Mouse (Mus musculus): ENCODE results near the gene Cables2.

Gene Cables2

DNA sequence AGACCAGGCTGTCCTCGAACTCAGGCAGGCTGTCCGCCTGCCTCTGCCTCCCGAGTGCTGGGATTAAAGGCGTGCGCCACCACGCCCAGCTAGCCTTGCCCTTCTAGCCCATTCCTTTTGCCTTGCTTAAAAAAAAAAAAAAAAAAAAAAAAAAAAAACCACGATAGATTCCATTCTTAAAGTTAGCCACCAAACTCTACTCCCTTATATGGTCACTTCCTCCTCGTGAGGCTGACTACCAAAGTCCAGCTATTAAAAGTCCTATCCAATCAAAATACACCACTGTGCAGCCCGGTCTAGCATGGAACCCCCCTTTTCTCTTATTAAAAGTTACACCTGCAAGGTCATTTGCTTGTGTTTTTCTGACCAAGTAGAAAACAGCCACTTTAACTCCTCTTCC lies 17.6 kb downstream of the Cables2 start:
- no peak for DNase-seq (ENCODE audit: low spot score)

DNA sequence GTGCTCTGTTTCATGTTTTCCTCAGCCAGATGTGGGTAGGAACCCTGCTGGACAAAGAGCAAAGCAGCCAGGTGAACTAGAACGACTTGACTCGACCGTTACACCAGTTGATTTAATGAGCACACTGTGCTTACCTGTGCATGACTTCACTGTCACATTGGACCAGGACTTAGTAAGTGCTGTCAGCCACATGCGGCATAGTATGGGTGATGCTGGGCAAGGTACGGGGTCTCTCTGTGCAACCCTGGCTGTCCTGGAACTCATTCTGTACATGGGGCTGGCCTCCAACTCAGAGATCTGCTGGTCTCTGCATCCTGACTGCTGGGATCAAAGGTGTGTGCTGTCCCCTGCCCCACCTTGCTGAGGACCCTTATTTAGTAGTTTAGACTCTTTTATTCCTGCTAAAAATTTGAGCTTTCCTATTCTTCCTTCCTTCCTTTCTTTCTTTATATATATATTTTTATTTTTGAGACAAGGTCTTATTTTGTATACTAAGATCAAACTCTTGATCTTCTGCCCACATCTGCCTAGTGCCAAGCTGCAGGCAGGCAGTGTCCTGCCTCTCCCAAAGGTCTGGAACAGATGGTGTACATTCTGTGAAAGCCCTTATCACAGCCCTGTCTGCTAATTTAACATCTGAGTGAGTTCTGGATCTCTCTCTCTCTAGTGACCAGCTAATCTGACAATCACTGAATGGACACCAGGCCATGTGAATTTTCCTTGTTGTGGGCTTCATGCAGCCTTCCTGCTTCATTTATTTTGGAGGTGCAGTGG lies 18.7 kb downstream of the Cables2 start:
- no peak for DNase-seq (ENCODE audit: low spot score)

DNA sequence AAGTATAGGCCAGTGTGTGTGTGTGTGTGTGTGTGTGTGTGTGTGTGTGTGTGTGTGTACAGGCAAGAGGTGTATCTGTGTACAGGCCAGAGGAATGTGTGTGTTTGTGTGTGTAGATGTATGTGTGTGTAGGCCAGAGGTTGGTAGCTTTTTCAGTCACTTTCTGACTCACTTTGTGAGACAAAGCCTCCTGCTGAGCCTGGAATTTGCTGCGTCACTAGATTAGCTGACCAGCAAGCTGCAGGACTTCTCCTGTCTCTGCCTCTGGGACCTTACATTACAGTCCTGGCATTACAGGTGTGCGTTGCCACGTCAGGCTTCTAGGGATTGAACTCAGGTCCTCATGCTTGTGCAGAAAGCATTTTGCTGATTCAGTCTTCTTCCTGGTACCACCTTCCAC lies 21.5 kb downstream of the Cables2 start:
- no peak for DNase-seq (ENCODE audit: low spot score)

DNA sequence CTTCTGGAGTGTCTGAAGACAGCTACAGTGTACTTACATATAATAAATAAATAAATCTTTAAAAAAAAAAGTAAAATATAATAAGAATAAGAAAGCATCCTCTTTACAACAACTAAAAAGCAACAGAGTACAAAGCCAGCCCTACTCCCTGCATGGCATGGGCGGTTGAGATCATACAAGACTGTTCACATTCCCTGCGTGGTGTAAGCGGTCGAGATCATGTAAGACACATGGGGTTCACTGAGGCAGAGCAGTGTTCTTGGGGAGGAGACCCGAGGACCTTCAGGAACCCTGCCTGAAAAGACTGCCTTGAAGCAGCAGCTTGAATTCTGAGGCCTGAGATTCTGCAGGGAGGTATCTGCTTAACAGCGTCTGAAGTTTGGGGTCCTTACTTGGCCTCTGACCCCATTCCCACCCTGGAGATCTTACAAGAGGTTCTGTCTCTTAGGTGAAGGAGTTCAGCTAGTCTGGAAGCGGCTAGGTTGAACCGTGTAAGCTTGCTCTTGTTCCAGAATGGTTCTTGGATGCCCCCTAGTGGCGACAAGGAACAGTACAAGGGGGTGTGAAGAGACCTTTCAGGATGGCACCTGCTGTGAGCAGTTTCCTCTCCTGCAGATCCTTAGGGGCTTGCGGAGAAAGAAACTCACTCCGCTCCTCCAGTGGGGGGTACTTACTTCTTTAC lies 22.2 kb downstream of the Cables2 start:
- DNase-seq (ENCODE audit: low spot score) = peak; percentile 75

DNA sequence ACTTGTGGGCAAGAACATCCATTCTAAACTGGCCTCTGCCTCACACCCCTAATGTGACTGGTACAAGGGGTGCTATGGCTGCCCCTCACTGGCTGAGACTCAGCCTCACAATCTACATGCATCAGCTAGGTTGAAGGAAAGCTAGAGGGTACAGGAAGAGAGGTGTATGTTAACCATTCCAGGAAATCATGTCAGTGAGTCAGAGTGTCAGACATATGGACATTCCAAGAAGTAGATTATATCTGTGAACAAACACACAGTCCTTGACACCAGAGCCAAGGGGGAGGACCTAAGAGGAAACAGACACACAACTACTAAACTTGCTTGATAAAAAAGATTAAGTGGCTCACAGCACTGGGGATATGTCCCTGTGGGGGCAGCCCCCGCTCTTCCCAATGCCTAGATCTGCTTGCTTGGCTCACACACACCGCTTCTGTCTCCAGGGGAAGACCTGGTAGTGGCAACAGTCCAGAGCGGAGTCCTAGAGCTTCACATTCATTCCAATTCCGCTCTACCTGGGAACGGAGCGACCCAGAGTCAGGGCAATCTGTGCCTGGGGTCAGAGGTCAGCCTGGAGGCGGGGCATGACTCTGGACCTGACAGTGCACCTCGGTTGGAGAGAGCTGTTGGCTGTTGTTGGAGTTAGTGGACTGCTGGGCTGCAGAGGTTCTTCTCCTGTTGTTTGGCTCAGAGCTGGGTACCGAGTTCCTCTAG lies 24.2 kb downstream of the Cables2 start:
- DNase-seq (ENCODE audit: low spot score) = no peak

DNA sequence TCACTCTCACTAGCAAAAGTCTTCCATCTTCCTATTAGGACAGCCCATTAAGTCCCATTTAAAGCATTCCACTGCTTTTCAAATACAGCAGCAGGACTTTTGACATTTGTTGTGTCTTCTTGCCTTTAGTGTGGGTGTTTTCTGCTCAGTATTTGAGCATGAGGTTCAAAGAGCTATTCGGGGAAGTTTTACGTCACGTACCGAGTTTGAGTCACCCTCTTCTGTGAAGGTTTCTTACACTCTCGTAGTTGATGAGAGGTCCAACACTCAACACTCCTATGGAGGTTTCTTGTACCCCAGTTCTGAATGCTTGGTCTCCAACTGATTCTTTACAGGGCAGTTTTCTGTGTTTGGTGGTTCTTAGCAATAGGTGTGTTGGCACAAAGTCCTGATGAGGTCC lies 25.4 kb downstream of the Cables2 start:
- DNase-seq (ENCODE audit: low spot score) = no peak

DNA sequence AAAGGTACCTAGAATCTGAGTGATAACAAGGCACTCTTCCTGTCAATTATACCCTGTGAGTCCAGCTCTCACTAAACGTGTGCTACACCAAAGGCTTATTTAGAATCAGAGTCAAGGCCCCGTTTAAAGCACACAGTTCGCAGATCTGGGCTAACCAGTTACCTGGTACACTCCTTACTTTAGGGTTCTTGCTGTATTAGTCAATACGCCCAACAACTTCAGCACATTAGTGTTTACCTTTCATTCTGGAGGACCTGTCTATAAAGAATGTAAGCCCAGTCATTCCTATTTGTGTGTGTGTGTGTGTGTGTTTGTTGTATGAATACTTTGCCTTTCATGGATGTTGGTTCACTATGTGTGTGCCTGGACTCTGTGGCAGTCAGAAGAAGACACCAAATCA lies 30.2 kb downstream of the Cables2 start:
- DNase-seq (ENCODE audit: low spot score) = no peak

DNA sequence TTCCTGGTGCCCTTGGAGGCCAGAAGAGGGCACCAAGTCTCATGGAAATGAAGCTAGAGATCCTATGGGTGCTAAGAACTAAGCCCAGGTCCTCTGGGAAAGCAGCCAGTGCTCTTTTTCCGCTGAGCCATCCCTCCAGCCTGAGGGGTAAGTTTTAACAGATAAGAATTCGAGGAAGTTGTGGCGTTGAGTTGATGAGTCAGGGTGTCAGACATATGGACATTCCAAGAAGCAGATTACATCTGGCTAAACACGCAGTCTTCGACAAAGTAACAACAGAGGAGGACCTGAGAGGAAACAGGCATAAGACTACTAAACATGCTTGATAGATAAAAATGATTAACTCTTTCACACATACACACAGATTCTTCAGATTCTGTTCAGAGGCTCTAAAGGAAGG lies 34.7 kb downstream of the Cables2 start:
- no peak for DNase-seq (ENCODE audit: low spot score)

DNA sequence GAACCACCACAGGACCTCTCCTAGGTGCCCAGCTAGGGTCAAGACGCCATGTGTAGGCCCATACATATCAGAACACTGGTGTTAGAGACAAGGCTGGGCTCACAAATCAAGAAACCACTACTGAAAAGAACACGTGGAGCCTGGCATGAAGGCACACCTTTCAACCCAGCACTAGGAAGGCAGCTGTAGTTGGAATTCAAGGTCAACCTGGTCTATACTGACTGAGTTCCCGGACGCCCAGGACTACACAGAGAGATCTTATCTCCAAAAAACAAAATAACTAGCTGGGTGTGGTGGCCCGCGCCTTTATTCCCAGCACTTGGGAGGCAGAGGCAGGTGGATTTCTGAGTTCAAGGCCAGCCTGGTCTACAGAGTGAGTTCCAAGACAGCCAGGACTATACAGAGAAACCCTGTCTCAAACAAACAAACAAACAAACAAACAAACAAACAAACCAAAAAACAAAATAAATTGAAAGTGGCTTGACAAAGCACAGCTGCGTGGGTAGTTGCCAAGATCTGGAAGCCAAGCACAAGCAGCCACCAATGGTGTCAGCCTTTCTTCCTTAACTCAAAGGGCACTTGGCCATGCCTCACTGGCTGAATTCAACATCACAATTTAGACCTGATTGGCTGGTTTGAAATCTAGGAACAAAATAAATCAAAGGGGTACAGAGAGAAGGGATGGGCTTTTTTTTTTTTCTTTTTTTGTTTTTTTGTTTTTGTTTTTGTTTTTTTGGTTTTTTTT lies 35.5 kb downstream of the Cables2 start:
- no peak for DNase-seq (ENCODE audit: low spot score)

DNA sequence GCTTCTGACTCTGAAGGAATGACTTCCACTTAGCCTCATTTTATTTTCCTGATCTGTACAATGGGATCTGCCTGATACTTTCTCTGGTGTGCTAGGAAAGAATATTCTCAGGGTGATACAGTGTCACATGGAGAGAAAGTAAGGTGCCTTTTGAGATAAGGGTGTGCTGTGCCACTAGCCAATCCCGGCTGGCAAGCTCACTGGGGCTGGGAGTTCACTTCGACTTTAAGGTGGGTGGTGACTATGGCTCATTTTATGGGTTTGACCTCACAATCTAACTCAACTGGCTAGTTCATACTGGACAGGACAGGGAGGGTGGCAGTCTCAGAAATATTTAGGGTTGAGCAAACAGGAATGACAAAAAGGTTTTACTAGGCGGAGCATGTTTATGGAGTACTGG lies 36.4 kb downstream of the Cables2 start:
- DNase-seq (ENCODE audit: low spot score) = no peak

DNA sequence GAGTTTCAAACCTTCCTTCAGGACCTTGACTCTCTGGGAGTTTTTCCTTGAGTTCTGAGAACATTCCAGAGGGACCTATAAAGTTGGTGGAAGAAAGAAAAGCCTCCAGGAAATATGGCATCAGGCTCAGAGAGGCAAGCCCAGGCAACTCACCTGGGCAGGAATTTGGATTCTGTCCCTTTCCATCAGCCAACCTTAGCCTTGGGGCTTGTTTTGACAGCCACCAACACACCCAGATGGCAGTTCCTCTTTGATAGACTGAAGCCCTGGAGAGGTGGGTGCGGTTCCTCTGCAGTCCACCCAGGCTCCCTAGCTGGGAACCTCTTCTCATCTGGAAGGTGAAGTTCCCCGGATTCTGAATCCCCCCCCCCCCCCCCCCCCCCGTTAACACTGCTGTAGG lies 36.8 kb downstream of the Cables2 start:
- no peak for DNase-seq (ENCODE audit: low spot score)

DNA sequence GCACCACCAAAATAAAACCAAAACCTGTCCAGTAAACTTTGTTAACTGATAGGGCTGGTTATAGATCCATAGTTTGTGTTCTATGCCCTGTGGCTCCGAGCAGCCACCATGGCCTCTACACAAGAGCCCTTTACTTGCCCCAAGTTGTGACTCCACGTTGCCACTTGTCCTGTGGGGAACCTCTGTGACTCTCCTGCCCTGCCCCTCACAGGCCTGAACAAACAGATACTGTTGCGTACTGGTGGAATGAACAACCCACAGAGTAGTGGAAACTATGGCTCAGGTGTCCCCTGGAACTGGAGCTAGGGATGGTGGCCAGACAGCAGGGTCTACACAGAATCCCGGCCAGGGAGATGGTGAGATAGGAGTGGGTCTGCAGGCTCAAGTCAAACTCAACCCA lies 37.5 kb downstream of the Cables2 start:
- no peak for DNase-seq (ENCODE audit: low spot score)

DNA sequence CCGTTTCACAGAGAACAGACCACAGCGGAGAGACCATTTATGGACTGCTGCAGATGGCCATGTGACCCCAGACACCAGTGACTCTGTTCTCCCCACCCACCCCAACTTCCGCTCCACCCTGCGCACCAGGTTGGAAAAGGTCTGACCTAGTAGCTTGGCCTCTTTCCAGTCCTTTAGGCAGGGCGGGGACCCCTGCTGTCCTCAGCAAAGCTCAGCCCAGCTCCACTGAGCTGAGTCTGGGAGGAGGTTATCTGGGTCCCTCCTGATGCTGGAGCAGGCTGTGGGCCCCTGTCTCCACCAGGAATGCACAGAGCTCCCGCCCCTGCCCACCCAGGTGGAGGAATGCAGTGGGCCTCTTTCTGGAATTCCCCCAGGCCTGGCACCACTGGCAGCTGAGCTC lies 38.3 kb downstream of the Cables2 start:
- no peak for DNase-seq (ENCODE audit: low spot score)

DNA sequence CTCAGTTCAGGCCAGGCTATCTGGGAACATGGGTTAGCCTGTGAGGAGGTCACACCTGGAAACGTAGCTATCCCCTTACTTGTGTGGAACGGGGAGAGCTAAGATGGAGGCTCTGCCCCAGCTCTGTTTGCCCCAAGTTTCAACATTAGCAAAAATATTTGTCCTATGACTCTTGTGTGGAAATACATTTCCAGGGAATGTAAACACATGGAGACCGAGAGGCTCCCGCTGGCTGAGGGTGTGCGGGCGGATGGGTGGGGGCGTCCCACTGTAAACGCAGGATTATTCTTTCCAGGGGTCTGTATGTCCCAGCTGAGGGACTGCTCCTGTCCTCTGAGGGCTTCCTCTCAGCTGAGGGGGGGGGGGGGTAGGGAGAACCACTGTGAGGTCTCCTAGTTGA lies 38.9 kb downstream of the Cables2 start:
- no peak for DNase-seq (ENCODE audit: low spot score)

DNA sequence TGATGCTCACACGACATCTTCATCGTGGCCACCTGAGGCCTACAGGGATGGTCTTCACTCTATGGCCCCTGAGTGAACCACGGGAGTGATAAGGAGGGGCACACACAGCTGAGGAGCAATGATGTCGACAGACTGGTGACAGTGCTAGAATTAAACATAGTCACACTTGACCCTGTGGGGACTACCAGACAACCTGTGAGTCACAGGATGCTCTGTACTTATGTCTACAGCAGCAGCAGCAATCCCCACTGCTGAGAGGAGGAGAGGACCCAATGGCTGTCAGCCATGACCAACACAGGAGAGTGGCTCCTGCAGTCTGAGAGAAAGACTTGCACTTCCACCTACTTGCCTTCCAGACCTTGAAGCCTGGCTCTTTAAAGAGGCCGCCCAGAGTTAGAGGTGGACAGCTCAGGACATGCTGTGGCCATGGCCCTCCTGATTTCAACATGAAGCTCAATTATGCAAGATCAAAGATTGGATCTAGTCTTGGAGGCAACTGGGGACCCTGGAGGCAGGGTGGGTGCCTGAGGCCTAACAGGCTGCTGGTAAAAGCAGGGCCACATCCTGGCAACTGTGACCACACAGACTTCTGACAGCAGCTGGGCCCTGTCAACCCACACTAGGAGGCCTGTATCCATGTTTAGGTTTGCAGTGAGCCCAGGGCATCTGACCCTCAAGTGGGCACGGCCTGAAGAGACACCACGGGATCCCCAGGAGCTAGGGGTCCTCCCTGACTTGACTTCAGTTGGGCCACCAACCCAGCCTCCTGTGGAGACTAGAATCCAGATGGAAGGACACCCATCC lies 40.0 kb downstream of the Cables2 start:
- no peak for DNase-seq (ENCODE audit: low spot score)

DNA sequence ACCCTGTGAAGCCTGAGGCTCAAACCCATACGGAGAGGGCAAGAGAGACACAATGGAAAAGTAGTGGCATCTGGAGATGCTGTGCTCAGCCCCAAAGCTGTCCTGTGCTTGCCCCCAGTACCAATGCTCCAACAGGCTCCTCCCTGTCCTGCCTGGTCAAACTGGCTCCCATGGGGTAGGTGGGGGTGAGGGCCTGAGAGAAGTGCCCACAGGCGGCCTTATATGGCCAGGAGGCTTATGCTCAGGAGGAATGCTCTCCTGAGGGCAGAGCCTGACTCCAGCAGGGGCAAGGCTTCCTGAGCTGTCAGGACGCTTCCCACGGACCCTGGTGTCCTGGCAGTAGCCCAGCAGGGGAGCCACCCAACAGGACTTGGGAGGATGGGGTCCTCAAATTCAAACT lies 42.8 kb downstream of the Cables2 start:
- no peak for DNase-seq (ENCODE audit: low spot score)

DNA sequence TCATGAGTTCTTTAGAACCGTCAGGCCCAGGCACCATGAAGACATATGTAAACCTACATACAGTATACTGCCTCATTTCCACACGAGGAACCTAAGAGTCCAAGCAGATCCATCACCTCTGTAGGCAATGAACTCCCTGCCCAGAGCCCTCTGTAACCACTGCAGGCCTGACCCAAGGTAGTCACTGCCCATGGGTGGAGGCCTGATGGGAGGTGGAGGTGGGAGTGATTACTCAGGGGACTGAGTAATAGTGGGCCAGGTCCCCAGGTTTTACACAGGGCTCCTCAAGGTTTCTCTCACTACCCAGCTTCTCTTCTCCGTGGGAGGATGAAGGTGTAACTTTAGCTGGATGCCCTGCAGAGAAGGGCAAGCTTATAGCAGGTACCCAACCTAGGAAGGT lies 44.2 kb downstream of the Cables2 start:
- DNase-seq (ENCODE audit: low spot score) = no peak

DNA sequence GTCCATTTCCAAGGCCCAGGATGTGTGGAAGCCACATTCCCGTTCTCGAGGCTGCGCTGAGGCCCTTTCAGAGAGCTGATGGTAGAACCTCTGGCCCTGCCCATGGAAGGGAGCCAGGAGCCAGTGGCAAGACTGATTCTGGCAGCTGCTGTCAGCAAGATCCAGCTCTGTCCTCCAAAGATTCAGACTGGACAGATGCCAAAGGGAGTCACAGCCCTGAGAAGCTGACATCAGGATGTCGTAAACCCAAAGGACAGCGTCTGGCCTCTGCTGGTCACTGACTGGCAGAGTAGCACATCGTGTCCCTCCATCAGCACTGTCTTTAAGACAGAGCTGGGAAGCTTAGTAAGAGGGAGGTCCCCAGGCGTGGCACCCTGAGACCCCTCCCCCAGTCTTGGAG lies 44.7 kb downstream of the Cables2 start:
- peak; percentile 61 for DNase-seq (ENCODE audit: low spot score)

DNA sequence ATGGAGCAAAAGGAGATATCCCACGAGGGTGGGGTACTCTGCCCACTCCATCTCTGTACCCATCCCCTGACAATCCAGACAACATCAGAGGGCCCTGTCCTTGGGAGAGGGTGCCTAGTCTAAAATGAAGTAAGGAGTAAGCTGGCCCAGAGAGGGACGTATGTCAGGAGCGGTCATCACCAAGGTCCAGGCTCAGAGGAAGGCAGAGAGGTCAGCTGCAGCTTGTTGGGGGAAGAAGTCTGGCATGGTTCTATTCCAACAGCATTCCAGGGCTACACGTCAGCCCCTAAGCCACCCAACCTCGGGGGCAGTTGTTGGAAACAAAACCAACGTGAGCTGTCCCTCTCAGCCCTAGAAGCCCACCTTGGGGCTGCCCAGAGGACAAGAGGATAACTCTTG lies 45.2 kb downstream of the Cables2 start:
- no peak for DNase-seq (ENCODE audit: low spot score)

DNA sequence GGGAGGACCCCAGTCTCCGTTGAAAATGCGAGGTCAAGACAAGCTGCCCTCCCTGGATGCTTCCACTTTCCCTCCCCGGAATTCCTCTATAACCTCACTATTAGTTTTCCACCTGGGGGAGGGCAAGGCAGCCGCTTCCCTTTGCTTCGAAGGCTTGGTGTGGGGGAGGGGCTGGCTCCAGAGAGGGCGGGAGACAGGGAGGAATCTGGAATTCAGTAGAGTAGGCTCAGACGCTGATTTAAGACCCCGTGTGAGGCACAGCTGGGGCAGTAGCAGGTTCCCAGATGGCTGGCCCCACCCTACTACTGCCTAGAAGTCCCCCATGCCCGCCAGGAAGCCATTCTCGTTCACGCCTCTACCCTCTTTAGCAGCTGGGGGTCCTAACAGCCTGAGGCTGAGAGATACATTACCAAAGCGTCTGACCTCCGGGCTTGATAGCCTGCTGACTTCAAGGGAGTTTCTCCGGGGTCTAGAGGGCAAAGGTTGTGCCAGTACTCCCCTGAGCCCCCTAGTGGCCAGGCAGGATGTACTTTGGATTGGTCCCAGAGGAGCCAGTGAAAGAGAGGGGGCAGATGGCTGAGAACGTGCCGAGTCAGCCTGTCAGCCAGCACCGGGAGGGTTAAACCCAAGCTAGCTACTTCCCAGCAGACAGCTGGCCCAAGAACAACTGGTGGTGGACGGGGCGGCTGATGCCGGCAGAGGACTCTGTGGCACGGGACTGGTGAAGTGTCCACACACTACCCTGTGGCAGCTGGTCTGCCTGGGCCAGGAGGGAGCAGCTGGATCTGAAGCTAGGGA lies 45.8 kb downstream of the Cables2 start:
- DNase-seq (ENCODE audit: low spot score) = no peak

All from testis, postnatal 14 days (tissue).